Mouse (Mus musculus): Measurements from ENCODE around the gene Psma6.

Psma6 gene

DNA sequence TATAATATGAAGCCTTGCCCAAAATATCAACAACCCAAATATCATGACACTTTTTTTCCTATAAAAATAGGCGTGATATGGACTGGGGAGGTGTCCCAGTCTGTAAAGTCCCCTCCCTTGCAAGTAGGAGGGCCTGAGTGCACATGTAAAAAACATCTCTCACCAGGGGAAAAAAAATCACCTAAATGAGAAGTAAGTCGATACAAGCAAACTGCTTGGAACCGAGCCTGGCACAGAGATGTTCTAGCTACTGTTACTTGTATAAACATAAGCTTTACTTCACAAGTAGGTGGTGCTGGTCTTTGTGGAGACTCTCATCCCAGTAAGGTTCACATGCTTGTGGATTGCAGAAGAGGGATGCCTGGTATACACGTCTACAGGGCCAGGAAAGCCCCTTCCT lies 76.9 kb downstream of the Psma6 start:
- in situ Hi-C loops (cut with MboI, MseI): no loop called here

DNA sequence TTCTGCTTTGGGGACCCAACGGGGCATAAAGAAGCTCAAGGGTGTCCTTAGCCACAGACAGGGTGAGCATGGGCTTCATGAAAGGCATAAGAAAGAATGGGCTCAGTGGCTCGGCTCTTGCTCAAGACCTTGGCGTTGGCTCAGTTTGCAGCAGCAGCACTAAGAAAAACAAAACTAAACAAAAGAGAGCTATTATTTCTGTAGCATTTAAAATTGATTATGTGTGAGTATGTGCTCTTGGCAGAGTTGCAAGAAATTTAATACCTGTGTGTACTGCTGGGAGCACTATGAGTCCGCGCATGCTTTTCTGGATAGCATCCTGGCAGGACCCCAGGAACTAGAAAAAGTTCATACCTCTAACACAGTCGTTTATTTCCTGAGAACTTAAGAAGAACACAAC lies 77.7 kb downstream of the Psma6 start:
- in situ Hi-C loops (cut with MboI, MseI): no loop called here

GRCm38 (mm10) chr12:55462456-55462855 lies 78.4 kb downstream of the Psma6 start:
- in situ Hi-C loops (cut with MboI, MseI): no loop called here

- in situ Hi-C loops (cut with MboI, MseI): no loop called here
Measured at GRCm38 (mm10) chr12:55463087-55463486, 79.1 kb downstream of the Psma6 start.

DNA sequence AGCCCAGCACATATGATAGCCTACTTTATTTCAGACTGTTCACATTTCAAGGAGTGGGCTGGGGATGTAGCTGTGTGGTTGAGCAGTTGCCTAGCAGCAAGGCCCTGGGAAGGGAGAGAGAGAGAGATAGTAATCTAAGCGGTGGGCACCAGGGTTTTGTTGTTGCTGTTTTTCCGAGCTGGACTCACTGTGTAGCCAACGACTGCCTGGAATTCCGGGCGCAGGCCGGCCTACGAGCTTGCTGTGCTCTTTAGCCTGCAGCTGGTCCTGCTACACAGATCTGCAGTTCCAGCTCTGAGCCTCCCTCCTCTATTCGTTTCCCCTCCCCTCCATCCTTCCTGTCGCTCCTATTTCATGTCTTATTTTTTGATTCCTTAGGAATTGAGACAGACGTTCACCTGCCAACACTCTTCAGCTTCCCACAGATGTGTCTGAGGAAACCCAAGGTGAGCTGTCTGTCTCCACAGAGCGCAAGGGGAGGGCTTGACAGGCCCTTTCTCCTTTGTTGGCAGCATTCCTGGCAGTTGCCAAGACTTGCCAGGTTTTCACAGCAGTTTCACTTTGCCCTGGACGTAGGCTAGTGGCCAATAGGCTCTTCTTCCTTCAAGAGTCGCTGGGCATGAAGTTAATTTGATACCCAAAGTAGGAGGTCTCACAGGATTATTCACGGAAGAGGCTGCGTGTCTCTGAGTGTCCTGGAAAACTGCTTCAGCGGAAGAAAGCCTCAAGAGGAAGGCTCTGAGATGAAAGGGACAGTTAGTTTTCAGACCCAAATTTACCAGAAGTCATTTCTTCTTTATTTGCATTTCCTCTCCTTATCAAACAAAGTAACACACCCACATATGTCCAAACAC lies 80.2 kb downstream of the Psma6 start:
- in situ Hi-C loops (cut with MboI, MseI): no loop called here

- in situ Hi-C loops (cut with MboI, MseI): no loop called here
Measured at GRCm38 (mm10) chr12:55464846-55465361, 80.9 kb downstream of the Psma6 start.

GRCm38 (mm10) chr12:55465401-55465983 lies 81.5 kb downstream of the Psma6 start:
- in situ Hi-C loops (cut with MboI, MseI): no loop called here

DNA sequence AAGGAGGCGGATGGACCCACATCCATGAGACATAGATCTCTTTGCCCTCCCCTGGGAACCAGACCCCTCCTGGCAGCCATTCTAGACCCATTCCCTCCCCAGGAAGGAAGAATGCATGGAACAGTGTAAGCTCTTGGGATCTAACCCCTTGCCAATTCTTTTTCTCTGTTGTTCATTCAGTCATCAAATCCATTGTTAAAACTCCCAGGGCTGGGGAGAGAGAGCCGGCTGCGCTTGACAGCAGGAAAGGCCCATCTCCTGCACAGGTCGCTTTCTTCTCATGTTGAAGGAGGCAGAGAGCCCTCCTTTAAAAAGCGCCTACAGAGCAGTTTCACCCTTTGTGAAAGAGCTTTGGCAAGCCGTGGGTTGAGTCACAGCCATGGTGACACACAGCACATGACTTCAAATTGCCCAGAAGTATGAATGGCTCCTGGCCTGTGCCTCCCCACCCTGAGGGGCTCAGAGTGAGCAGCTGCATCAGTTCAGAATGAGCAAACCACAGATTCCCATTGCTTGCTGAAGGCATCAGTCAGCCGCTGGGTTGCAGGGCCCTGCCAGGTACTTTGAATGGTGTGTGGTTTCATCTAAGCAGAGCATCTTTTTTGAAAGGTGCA lies 82.2 kb downstream of the Psma6 start:
- in situ Hi-C loops (cut with MboI, MseI): no loop called here

DNA sequence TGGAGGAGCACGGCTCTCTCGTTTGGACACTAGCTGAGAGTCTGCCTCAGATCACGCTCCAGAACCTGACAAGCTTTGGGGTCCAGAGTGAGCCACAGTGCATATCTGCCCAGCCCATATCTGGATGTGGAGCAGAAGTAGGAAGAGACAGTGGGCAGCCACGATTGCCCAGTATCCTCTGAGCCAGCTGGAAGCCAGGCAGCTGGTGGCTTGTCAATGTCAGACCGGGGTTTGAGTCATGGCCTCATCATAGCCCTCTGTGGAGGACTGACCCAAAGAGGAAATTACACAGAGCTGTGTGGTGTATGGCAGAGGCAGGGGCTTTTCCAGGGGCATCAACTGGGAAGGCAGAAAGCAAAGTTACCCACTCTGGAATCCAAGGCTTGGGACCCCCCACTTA lies 82.8 kb downstream of the Psma6 start:
- in situ Hi-C loops (cut with MboI, MseI): no loop called here

DNA sequence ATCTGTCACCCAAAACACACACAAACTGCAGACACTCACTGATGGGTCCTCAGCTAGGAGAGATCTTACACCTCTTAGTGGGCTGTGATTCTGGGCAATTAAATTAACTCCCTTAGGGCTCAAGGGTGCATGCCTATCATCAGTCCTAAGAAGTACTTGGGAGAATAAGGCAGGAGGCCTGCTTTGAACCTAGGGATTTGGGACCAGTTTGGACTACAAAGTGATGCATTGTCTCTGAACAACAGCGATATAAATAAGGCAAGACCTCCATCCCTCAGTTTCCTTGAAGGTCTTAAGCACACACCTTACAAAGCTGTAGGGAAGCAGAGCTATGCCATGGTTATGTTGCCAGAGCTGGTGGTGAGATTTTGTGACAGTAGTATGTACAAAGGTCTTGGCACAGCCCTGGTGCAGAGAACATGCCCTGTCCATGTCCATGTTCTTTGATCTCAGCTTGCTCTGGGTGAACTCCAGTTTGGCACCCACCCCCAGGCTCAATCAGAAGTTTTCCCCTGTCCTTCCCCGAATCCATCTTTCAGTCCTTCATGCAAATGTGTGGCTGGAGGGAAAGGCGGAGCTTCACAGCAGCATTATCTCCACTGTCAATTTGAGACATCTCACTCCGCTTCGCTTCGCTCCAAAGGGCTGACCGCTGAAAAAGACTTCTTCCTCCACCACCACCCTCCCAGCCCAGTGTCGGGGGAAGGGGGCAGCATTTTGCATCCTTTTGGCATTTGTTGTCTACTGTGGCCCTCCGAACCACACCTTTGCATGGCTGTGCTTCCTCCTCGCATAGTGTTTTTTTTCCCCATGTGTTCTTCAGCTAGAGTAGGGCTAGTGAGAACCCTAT lies 83.5 kb downstream of the Psma6 start:
- in situ Hi-C loops (cut with MboI, MseI): no loop called here
